Mouse (Mus musculus): ENCODE measurements at regions not wholly inside any gene's neighbourhood (a gene's known extent, or its start where the extent isn't known, plus 50 kb on each side); places are given as distances from the start of the nearest gene placed in this dataset.

DNA sequence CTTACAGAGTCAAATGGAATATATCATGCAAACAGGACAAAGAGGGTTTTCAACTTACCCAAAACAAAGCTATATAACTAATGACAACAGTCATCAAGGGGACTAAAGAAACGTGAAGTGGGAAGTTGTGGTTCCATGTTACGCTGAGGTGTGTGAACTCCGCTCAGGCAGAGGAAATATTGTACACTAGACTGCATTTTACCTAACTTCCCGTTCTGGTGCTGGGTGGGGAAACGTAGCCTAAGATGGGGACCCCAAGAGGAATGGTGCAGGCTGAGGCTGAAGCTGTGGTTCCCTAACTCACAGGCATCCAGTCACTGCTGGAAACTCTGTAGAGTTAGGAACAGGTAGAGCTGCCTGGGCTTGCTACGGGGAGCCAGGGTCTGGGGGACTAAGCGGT is 59.3 kb upstream of the Dnah5 start:
- H3K4me1 ChIP-seq (replicated peaks; ENCODE audit: insufficient read depth, low read length): no peaks in the 10 kb centered on the region
- no peaks in the 10 kb centered on the region for H3K27me3 ChIP-seq (ENCODE audit: insufficient read depth, low read length)
- no peaks in the 10 kb centered on the region for H3K9me3 ChIP-seq (replicated peaks; ENCODE audit: low read length)
- H3K36me3 ChIP-seq (ENCODE audit: insufficient read depth, low read length): no peaks in the 10 kb centered on the region
- no peak overlapping the region for H3K4me3 ChIP-seq (replicated peaks; ENCODE audit: low read depth, low read length)
- TF ChIP-seq CTCF (IDR thresholded peaks at IDR 0.05; ENCODE audit: low read depth): no peak
- H3K9ac ChIP-seq (ENCODE audit: low read depth, low read length): no peak overlapping the region
- no peak for DNase-seq (ENCODE audit: low spot score)
- no peak overlapping the region for H3K27ac ChIP-seq
- ATAC-seq (replicated peaks; ENCODE audit: low FRiP score, low read depth): no peak
- WGBS: 81% methylated on average over 7 of the region's 7 CpGs
- no peak overlapping the region for H3K4me2 ChIP-seq (ENCODE audit: low read length)

DNA sequence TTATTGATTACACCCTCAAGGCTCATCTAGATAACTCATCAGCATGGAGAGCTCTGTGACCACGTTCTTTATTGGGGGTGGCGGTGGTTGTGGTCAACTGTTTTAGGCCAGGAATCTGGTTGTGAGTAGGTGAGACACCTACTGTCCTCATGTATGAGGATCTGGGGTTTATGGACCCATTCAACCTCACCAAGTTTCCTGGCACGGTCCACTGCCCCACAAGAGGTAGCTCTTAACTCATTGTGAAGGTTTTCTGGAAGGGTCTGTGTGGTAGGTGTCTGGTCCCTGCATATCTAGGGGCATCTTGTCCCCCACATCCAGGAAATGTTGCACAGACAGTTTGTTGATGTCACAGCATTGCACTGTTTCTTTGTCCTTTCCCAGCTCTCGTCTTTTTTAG is 58.7 kb upstream of the Dnah5 start:
- ATAC-seq (replicated peaks; ENCODE audit: low FRiP score, low read depth) (no peak), DNase-seq (ENCODE audit: low spot score) (no peak)
- Histone ChIP-seq H3K4me3 (replicated peaks; ENCODE audit: low read depth, low read length) (no peak overlapping the region), H3K36me3 (ENCODE audit: insufficient read depth, low read length) (no peaks in the 10 kb centered on the region), H3K9me3 (replicated peaks; ENCODE audit: low read length) (no peaks in the 10 kb centered on the region), H3K27me3 (ENCODE audit: insufficient read depth, low read length) (no peaks in the 10 kb centered on the region), H3K4me2 (ENCODE audit: low read length) (no peak overlapping the region), H3K4me1 (replicated peaks; ENCODE audit: insufficient read depth, low read length) (no peaks in the 10 kb centered on the region), H3K9ac (ENCODE audit: low read depth, low read length) (no peak overlapping the region), H3K27ac (no peak overlapping the region)
- 91% methylated on average over 4 of the region's 4 CpGs for WGBS
- TF ChIP-seq CTCF (IDR thresholded peaks at IDR 0.05; ENCODE audit: low read depth): no peak

DNA sequence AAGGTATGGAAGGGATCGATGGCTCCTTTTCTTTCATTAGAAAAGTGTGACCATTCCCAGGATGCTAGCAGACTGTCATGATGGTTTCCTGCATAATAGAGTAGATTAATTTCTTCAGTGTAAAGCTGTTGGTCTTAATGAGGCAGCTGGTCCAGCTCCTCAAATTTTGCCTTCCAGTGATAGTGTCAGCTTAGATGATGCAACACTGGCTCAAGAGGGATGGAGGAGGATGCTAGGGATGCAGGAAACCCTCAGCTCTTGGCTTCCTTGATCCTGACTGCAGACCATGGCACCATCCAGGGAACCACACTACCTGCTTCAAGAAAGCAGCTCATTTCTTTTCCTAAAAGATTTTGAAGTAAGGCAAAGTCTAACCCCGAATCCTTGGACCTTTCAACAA is 51.9 kb upstream of the Dnah5 start:
- no peak overlapping the region for H3K4me3 ChIP-seq (replicated peaks; ENCODE audit: low read depth, low read length)
- no peaks in the 10 kb centered on the region for H3K27me3 ChIP-seq (ENCODE audit: insufficient read depth, low read length)
- H3K27ac ChIP-seq: no peak overlapping the region
- no peaks in the 10 kb centered on the region for H3K36me3 ChIP-seq (ENCODE audit: insufficient read depth, low read length)
- DNase-seq (ENCODE audit: low spot score) (no peak), ATAC-seq (replicated peaks; ENCODE audit: low FRiP score, low read depth) (no peak)
- H3K9ac ChIP-seq (ENCODE audit: low read depth, low read length): no peak overlapping the region
- no peak overlapping the region for H3K4me2 ChIP-seq (ENCODE audit: low read length)
- TF ChIP-seq CTCF (IDR thresholded peaks at IDR 0.05; ENCODE audit: low read depth): no peak
- WGBS: 87% methylated on average over 2 of the region's 2 CpGs
- 0 out of 2 replicates have a peak, but pooled peaks cover 2% of the 10 kb centered on the region for H3K4me1 ChIP-seq (replicated peaks; ENCODE audit: insufficient read depth, low read length)
- H3K9me3 ChIP-seq (replicated peaks; ENCODE audit: low read length): no peaks in the 10 kb centered on the region

All from kidney, postnatal 0 days (tissue).